Comparison of ENCODE assay signal across 11 mouse cellular contexts in genomic region chr3:62860731-62861130, GRCm38 (mm10).
DNase-seq lines count a peak whose midpoint lies in the region; ATAC-seq and TF ChIP-seq lines count a peak whose summit lies in the region.
"Had no signal": no experiment of that assay in that cellular context is flagged by ENCODE, and none has a peak within 500 bp of the region (broad histone marks: within the 10 kb centered on the region; RNA-seq: fewer than 3 reads in every experiment).

No protein-coding gene starts in this region.

- DNase-seq in gastrocnemius, adult 2 months = no peak
- DNase-seq in gastrocnemius, postnatal 4 days (ENCODE audit: low spot score in 2 of 2) = no peak
- peak; percentile 28 for DNase-seq in ES-CJ7 (ENCODE audit: low read depth, low spot score)
- peak; percentile 59 for DNase-seq in forebrain, embryonic 14.5 days (ENCODE audit: low spot score)
- peak; percentile 17 to 41 for DNase-seq in left cerebral cortex, adult 18-20 months (ENCODE audit: low spot score in 2 of 2)
- peak; percentile 50 for DNase-seq in retina, postnatal 1 day

- no peaks in the 10 kb centered on the region for H3K9me3 ChIP-seq in forebrain, embryonic 14.5 days (replicated peaks; ENCODE audit: control insufficient read depth, low read length)
- H3K9me3 ChIP-seq: lung, embryonic 15.5 days had no signal

- no peak overlapping the region for H3K27ac ChIP-seq in gastrocnemius, adult 2 months
- H3K27ac ChIP-seq in forebrain, embryonic 14.5 days (ENCODE audit: low read depth, low read length) = no peak overlapping the region
- H3K27ac ChIP-seq: lung, embryonic 15.5 days had no signal

- no peaks in the 10 kb centered on the region for H3K4me1 ChIP-seq in forebrain, embryonic 14.5 days (ENCODE audit: control insufficient read depth, insufficient read depth, low read length)
- H3K4me1 ChIP-seq: lung, embryonic 15.5 days had no signal

- peak; percentile 75 for ATAC-seq in forebrain, embryonic 14.5 days
- no peak for ATAC-seq in inflammation-experienced regulatory T-cells, adult 6 months
- ATAC-seq in megakaryocyte-erythroid progenitor cell, adult 5-6 weeks (replicated peaks; ENCODE audit: low FRiP score, low TSS enrichment, poor library complexity, severe bottlenecking) = no peak

- H3K27me3 ChIP-seq in forebrain, embryonic 14.5 days (replicated peaks; ENCODE audit: control insufficient read depth, insufficient read depth, low read length) = no peaks in the 10 kb centered on the region
- H3K27me3 ChIP-seq: CH12.LX; lung, embryonic 15.5 days had no signal

- WGBS in forebrain, embryonic 14.5 days = 17% methylated on average over 3 of the region's 3 CpGs

- intact Hi-C loops in gastrocnemius, adult 2 months (cut with DNase I) = no loop called here

- H3K36me3 ChIP-seq in forebrain, embryonic 14.5 days (ENCODE audit: control insufficient read depth, insufficient read depth, low read length) = no peaks in the 10 kb centered on the region
- H3K36me3 ChIP-seq: lung, embryonic 15.5 days had no signal

- no peak overlapping the region for H3K4me3 ChIP-seq in gastrocnemius, adult 2 months
- H3K4me3 ChIP-seq in forebrain, embryonic 14.5 days (ENCODE audit: low read depth, low read length) = no peak overlapping the region
- H3K4me3 ChIP-seq: erythroblast, embryonic 14.5 days; lung, embryonic 15.5 days had no signal

- peak; percentile 17; the same call in 1 of the 2 replicates for TF ChIP-seq CTCF in gastrocnemius, adult 2 months (IDR thresholded peaks at IDR 0.05)

- no peak overlapping the region for H3K9ac ChIP-seq in forebrain, embryonic 14.5 days (ENCODE audit: low read length)
- H3K9ac ChIP-seq: lung, embryonic 15.5 days had no signal

- H3K4me2 ChIP-seq in forebrain, embryonic 14.5 days (ENCODE audit: low read length) = no peak overlapping the region
- H3K4me2 ChIP-seq: lung, embryonic 15.5 days had no signal

Comparison
In these comparisons a context has a peak if more than half of its experiments do, and no peak if none do; other contexts are left out.
1. DNase-seq: peak in ES-CJ7 (single experiment), forebrain, embryonic 14.5 days (single experiment), left cerebral cortex, adult 18-20 months (2 of 2) and retina, postnatal 1 day (single experiment); none in gastrocnemius, adult 2 months (single experiment) and gastrocnemius, postnatal 4 days (0 of 2).